Mouse (Mus musculus) thymus, postnatal 14 days (tissue): ENCODE measurements around the gene Ugt1a7c.
"Not testable (repeated sequence)": the region's sequence is repeated elsewhere in the genome, so short reads cannot be mapped to it uniquely, and the experiment has no call there.

Source experiments
- DNase-seq: peaks from one replicate; pipeline ENCODE4 v3.0.0; 2021

Ugt1a7c gene

DNA sequence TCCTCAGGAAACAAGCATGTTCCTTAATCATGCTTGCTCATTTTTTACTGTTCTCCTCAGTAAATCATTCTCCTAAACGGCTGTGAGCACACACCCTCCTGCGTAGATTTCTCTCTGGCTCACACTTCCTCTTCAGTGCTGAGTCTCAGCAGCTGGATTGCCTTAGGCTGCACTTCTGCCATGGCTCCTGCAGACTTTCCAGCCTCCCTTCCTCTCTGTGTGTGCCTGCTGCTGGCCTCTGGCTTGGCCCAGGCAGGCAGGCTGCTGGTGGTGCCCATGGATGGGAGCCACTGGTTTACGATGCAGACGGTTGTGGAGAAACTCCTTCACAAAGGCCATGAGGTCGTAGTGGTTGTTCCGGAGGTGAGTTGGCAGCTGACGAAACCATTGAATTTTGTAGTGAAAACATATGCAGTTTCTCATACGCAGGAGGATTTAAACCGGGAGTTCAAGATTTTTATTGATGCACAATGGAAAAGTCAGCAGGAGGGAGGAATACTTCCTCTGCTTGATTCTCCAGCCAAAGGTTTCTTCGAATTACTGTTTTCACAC, at the start of gene Ugt1a7c:
TSS of gene Ugt1a7c (plus strand) at position 122 of the 552 bp plus-strand sequence.
- DNase-seq = no peak

DNA sequence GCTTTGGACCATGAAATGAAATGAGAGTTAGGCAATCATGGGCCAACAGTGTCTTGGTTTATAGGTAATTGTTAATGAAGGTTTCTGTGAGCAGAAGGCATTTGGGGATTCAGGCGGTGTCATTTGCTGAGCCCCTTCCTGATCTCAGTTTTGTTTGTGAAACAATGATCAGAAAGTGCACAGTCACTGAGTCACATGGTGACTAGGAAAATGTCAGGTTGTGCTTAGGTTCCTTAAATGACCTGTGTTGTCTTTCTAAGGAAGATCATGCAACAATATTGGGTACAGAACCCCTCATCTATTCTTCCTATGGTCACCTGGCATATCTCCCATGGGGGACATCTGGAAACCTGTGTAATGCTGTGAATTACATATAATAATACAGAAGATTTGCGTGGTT, 47.5 kb upstream of the Ugt1a7c start:
- DNase-seq = not testable (repeated sequence)

DNA sequence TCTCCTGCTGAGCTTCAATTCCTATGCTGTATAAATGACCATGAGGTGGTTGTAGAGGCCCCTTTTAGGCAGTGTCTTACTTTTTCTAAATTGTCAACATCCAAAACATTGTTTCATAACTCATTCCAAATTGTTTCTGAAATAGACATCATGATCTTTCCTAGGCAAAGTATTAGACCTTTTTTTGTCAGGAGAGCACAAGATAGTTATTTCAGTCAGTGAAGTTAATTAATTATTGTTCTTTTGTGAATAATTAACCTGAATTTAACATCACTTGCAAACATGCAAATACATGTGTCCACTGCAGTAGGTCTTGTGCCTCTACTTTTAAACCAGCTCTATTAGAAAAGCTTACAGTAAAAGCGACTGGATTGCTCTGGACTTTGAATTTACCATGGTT, 39.8 kb upstream of the Ugt1a7c start, which contains the start of gene Ugt1a10:
TSS of gene Ugt1a10 (plus strand) at position 301 of the 400 bp plus-strand sequence.
- no peak for DNase-seq

DNA sequence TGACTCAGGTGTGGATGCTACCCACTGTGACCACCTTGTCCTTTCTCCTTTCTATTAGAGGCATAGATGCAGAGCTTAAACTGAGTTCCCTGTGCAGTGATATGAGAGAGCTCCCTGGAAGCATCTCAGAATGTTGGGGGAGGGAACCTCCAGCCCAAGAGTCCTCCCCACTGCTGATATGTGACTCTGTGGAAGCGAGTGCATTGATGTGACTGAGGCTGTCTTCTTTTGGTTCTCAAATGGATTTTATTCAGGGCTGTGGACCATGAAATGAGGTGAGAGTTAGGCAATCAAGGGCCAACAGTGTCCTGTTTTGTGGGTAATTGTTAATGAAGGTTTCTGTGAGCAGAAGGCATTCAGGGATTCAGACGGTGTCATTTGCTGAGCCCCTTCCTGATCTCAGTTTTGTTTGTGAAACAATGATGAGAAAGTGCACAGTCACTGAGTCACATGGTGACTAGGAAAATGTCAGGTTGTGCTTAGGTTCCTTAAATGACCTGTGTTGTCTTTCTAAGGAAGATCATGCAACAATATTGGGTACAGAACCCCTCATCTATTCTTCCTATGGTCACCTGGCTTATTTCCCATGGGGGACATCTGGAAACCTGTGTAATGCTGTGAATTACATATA, 28.3 kb upstream of the Ugt1a7c start:
- DNase-seq = not testable (repeated sequence)

DNA sequence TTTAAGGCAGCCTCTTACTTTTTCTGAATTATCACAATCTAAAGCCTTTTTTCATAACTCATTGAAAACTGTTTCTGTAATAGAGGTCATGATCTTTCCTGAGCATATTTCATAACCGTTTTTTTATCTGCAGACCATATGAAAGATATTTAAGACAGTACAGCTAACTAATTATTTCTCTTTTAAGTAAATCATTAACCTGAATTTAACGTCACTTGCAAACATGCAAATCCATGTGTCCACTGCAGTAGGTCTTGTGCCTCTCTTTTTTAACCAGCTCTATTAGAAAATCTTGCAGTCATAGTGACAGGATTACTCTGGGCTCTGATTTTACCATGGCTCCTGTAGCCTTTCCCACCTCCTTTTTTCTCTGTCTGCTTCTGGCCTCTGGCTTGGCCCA, 24.4 kb upstream of the Ugt1a7c start, which contains the start of gene Ugt1a9:
TSS of gene Ugt1a9 (plus strand) at position 306 of the 400 bp plus-strand sequence.
- no peak for DNase-seq

DNA sequence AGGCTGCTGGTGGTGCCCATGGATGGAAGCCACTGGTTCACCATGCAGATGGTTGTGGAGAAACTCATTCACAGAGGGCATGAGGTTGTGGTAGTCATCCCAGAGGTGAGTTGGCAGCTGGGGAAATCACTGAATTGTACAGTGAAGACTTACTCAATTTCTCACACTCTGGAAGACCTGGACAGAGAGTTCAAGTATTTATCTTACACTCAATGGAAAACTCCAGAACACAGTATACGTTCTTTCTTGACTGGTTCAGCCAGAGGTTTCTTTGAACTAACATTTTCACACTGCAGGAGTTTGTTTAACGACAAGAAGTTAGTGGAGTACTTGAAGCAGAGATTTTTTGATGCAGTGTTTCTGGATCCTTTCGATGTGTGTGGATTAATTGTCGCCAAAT, 24.0 kb upstream of the Ugt1a7c start:
- DNase-seq = no peak

DNA sequence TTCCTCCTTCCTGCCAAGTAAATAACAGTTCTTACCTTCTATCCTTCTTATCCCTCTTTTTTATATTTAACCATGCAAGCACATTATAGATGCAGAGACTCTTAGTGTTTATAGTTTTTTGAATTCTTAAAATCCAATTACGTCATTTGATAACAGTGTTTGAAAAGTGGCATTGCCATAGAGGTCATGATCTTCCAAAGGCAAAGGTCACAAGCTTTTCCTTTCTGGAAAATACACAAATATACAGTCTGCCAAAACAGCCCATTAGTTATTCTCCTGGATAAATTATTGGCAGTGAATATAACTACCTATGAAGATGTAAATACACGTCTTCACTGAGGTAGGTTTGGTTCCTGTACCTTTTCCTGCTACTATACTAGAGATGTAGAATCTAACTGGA, 20.4 kb upstream of the Ugt1a7c start:
- no peak for DNase-seq

DNA sequence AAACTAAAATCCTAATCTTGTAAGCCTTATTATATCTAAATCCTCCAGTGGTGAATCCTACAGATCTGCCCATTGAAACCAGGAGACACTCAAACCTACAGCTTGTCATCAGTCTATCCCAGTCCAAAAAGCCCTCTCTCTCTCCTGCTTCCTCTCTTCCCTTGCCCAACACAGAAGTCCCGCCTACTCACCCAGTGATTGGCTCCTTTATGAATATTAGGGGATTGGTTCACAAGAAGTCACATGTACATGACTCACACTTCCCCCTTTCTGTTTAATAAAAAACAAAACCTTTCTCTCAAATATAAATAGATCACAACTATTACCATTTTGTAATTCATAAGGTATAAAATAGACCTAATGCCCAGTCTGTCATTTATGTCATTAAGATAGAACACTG, 17.7 kb upstream of the Ugt1a7c start:
- no peak for DNase-seq

DNA sequence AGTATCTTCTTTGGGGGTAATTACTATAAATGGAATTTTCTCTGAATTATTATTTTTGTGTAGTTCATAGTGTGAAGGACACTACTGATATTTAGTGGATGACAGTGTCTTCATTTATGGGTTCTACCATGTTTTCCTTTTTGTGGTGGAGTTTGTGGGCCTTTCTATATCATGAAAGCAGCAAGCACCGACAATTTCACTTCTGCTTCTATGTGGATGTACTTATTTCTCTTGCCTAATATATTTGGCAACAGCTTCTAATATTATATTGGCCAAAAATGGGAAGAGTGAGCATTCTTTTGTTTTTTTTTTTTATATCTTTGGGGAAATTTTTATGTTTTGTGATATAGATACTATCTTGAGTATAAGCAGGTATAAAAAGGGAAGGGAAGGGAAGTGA, 13.2 kb upstream of the Ugt1a7c start:
- DNase-seq = no peak

DNA sequence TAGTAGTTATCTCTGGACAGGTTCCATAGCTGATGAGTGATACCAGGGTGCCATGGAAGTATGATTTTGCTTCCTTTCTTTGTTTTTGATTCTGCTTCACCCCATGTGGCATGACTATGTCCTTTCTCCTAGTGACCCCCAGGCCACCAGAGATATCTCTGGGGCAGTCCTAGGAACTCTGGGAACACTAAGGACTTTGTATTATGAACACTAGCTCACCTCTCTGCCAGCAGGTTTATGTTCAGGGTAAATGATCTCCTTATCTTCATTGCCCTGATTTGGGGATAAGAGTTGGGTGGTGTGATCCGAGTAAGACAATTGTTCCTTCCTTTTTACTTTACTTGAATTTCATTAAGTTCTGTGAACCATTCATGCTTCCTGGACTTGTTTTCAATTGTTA, 8.7 kb upstream of the Ugt1a7c start:
- no peak for DNase-seq

DNA sequence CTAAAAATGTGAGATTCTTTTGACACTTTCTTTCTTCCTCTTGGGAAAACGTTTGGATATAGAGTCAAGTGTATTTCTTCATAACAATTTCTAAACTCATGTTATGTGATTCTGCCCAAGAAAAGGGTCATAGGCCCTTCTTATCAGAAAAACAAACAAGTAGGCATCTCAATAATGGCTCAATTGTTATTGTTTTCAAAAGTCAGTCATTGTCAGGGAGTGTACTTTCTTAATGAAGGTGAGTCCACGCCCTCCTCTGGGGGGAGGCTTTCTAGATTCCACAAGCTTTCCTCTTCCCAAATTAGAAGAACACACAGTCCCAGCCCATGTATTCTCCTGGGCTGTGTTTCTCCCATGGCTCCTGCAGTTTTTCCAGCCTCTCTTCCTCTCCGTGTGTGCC, 7.3 kb upstream of the Ugt1a7c start, which contains the start of gene Ugt1a8:
TSS of gene Ugt1a8 (plus strand) at position 301 of the 400 bp plus-strand sequence.
- DNase-seq = no peak

DNA sequence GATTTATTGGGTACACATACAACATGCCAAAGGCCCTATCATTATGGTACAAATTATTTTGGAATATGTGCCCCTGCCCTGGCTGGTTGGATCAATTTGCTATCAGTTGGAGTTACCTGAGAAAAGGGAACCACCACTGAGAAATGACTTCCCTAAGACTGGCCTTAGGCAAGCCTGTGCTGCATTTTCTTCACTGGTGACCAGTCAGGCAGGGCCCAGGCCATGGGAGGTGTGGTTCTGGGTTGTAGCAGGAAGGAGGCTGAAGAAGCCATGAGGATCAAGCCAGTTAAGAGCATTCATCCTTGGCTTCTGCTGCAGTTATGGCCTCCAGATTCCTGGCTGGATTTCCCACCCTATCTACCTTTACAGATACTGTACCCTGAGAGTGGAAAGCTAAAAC, 2.5 kb upstream of the Ugt1a7c start:
- no peak for DNase-seq

DNA sequence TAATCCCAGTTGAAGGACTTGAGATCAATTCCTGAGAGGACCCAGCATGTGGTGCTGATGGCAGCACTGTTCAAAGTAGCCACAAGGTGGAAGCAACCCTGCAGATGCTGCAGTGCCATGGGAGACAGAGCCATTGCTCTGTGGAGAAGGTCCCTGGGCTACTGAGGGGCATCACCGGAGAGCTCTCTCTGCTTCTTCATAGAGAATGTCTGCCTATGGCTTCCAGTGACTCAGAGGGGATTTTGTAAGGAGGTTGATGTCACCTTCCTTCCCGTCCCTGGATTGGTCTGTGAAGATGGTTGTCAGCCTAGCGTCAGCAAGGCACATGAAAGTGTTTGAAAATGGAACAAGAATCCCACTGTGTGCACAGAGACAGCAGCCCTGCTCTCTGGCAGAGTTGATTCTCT, 589 bp upstream of the Ugt1a7c start:
- not testable (repeated sequence) for DNase-seq

DNA sequence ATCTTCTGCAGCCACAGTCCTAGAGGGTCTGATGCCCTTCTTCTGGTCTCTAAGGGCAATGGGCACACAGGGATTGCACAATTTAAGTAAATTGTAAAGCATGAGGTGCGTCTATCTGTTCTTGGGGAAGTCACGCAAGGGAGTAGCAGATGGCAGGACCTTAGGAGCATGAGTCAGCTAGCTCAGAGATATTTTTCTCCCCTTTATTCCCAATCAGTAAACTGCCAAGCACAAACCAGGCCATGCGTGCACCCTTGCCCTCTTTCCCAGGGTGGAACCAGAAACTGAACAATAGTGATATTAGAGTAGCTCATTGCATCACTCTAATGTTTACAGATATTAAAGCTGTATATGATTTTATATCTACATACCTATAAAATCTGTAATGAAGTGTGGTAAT, 3.7 kb downstream of the Ugt1a7c start:
- DNase-seq = not testable (repeated sequence)

DNA sequence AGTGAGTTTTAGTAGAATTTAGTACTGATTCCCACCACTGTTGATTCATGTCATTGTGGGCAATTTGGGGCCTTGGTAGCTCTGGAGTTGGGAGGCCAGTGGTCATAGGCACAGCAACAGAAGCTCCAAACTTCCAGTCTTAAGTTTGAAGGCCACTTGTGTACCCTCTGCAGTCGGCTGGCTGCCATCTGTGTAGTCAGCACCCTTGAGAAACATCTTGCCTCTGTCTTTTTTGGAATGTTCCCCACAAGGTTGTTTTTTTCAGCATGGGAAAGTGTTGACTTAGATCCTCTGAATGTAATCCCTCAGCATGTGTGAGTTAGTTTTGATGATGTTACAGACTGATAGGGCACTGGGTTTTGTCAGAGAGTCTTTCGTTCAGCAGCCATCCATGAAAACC, 4.8 kb downstream of the Ugt1a7c start:
- DNase-seq = not testable (repeated sequence)

DNA sequence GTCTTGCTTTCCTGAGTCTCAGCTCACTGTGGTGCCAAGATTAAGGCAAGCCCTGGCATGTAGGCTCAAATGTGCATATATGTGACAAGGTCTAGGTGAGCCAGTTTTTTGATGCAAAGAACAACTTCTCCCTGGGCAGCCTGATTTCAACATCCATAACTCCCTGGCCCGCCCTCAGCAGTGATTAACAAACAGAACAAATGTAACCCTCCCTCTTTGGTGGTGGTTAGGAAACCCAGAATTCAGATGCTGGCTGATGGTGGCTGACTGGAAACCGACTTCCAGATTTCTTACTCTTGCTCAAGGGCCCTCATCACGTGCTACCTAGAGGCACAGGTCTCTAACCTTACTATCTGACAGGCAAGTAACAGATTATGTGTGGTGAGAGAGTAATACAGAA, 8.2 kb downstream of the Ugt1a7c start, which contains the start of gene Ugt1a6b:
TSS of gene Ugt1a6b (plus strand) at position 234 of the 400 bp plus-strand sequence.
- not testable (repeated sequence) for DNase-seq

DNA sequence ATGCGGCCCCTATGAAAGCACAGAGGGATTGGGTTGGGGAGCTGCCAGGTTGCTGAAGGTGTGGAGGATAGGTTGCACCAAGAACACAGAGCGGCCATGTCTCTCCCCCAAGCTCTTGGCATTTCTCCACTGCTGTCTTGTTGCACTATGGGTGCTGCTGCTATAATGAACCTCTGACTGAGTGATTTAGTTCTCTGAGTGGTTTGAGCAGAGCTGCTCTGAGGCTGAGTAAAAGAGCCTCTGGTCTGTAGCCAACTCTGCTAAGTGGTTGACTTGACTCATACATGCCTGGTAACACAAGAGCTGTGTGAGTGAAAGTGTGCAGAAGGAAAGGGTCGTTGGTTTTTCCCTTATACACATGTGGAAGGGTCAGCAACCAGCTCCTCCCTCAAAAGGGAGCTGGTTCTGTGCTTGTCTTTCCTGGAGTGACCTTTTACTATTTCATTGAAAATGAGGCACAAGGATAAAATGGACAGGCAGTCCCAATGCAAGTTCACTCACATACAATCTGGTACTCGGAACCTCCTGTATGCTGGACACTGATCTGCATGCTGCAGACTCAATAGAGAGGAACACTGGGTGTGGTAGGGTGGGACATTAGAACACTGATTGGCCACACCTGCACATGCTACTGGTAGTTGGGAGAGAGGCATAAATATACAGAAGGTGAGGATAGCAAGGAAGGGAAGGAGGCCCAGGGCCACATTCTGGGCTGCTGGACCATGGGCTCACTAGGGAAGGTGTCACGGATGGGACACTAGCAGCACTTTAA, 9.0 kb downstream of the Ugt1a7c start:
- not testable (repeated sequence) for DNase-seq

DNA sequence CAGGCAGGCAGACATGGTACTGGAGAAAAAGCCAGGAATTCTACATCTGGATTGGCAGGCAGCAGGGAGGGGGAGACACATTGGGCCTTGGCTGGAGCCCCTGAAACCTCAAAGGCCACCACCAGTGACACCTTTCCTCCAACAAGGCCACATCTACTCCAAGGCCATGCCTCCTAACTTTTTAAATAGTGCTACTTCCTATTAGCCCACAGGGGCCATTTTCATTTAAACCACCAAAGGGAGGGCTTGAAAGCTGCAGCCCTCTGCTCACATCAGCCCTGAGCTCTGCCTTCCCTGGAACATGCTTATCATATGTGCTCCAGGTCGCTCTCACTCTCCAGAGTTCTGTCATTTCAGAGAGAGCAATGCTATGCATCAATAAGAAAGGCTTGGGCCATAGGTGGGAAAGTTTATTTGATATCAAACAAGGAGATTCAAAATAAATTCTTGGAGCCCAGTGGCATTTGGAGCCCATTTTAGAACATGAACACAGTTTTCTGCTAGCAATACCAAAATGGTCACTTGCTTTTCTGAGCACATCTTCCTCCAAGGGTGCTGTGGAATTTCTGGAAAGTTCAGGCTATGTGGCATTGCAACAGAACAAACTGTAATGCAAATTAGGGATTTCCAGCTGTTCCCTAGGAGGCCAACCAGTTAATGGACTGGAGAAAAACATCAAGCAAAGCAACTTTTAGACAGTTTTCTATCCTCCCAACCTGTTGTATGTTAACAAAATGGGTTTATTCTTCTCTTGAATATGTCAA, 10.0 kb downstream of the Ugt1a7c start:
- DNase-seq = no peak

DNA sequence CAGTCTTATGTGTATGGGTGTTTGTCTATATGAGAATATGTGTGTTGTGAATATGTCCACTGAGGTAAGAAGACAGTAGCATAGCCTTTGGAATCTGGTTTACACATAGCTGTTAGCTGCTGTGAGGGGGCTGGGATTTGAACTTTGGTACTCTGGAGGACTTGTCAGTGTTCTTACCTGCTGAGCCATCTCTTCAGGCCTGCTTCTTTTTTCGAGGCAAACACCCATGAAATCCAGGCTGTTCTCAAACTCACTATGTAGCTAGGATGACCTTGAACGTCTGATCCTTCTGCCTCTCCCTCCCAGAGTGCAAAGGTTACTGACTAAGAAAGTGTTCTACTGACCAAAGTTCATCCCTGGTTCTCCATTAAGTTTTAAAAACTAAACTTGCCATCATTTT, 10.8 kb downstream of the Ugt1a7c start:
- no peak for DNase-seq

DNA sequence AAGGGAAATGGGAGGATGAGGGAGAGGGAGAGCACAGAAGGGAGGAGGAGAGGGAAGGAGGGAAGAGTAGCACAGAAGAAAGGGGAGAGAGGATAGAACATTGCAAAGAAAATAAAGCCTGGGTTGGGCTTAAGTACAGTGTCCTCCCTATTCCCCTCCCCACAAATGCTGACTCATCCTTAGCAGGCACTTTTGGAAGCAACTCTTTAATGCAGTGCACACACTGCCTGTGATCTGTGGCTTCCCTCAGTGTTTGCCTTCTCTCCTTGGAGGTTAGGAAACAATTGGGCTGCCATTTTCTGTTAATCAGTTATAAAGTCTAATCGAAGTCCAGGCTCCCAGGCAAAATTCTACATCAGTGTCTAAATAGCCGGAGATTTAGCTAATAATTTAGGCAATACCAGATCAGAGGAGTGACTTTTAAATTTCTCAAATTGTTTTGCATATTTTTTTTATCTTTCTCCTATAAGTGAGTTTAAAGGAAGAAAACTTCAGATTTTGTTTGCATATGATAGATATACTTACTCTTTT, 14.2 kb downstream of the Ugt1a7c start:
- not testable (repeated sequence) for DNase-seq

DNA sequence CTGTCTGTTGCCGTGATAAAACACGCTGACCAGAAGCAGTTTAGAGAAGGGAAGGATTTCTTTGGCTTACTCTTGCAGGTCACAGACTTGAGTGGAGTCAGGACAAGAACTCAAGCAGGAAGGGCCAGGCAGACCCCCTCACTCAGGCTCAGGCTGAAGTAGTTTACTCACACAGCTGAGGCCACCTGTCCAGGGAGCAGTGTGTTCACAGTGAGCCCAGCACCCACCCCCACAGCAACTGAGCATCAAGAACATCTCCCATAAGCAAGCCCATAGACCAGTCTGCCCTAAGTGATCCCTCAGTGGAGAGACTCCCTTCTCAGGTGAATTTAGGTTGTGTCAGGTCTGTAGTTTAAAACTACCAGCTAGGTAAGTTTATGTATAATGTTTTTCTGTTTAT, 14.7 kb downstream of the Ugt1a7c start:
- DNase-seq = not testable (repeated sequence)

DNA sequence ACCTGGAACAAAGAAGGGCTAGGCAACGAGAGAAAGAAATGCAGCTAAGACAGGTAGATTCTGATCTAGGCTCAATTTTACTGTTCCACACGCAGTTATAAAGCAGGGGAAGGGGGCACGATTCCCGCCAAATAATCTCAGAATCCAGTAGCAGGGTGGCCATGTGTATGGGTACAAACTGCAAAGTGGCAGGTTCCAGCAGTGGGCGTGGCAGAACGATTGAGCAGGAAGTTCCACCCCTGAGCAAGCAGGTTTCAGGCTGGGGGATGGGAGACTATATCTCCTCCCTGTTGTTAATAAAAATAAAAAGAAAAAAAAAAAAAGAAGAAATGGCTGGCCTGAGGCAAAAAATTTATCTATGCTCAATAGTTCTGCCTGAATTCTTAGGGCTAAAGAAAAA, 17.9 kb downstream of the Ugt1a7c start:
- not testable (repeated sequence) for DNase-seq

DNA sequence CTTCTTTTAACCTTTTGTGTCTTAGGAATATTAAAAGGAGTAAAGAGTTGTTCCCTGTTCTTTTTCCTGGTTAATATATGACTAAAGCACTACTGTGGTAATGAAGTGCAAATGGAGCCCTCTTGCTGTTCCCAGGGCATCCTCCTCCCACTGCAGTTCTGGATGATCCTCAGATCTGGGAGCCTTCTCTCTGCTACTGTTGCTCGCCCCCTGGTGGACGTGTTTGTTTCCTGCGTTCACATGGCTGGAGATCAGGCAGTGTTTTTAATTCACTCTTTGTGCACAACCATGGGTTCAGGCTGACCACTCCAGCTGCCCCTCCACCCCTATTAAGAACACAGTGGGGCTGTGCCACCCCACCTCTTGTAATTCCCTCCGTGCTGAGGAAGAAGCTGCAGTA, 25.7 kb downstream of the Ugt1a7c start:
- DNase-seq = not testable (repeated sequence)
